Mouse (Mus musculus) c-Kit-positive CD71-negative TER-119-negative erythroid progenitor cells, embryonic 14.5 days (primary cell): Measurements from ENCODE around the gene Lrfn1.

ENCODE experiments used
- DNase-seq: peaks from one replicate; pipeline ENCODE4 v3.0.0-alpha.2; 2013; ENCODE audit warnings: low read depth

Gene Lrfn1

GRCm38 (mm10) chr7:28451531-28452360, at the start of gene Lrfn1:
Gene Lrfn1, plus strand, starts transcription at chr7:28451980.
- no peak for DNase-seq

DNA sequence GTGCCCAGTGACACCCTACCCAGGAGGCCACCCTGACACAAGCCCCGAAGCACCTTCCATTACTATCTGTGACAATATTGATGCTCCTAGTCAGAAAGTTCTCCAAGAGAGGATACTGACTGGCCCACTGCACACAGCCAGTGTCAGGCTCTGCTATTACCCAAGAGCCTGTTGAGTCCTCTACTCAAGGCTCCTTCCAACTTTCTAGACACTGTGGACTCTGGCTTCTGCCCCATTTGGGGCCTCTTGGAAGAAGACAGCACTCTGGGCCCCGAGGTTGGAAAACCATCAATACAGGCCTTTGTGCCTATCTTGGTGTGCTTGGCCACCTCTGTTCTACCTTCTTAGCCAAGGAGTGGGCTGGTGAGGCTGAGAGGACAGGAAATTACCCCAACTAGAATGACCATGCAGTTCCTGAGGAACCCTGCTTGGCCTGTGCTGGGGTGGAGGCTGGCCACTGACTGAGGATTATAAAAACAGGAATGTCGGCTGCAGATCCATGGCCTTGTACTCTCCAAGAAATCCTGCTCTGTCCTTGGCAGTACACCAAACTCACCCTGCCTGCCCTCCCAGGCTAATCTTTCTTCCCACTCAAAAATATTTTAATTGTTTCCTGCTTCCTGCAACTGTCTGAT, 40.8 kb upstream of the Lrfn1 start:
- no peak for DNase-seq

DNA sequence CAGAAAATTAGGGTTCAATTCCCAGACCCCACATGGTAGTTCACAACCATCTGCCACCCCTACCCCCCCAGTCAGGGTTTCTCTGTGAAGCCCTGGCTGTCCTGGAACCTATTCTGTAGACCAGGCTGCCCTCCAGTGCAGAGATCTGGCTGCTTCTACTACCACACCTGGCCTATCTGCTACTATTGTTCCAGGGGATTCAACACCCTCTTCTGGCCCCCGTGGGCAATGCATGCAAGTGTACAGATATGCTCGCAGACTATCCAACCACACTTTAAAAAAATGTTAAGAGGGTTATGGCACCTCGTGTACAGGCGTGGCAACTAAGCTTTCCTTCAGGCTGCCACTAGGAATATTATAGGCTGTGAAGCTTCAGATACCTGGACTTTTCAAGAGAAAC, 39.0 kb upstream of the Lrfn1 start:
- DNase-seq, result no peak

- DNase-seq, result no peak
Observed at GRCm38 (mm10) chr7:28417368-28417767, 34.4 kb upstream of the Lrfn1 start.

DNA sequence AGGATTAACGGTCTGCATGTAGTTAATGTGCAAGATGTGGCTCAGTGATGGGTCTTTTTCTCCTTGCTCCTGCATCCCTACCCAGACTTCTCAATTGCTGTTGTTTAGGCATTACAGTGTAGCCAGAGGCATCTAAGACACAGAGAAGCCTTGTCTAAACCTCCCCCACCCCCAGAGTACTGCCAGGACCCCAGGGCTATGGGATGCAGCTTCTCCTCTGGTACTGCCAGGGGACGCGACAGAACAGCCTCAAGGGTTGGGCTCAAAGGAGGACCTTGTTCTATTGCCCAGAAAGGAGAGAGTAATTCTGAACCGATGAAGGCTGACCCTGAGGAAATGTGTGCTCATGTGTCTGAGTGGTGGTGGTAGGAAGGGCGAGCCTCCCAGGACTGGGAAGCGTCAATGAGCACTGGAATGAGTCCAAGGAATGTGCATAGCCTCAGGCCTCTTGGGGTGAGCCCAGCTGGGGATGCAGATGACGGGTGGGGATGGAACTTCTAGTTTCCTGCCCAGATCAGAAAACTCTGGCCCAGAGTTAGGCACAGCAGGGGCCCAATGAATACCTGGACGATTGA, 33.6 kb upstream of the Lrfn1 start:
- no peak for DNase-seq

GRCm38 (mm10) chr7:28419416-28419815, 32.4 kb upstream of the Lrfn1 start:
- DNase-seq, result no peak

- DNase-seq, result no peak
Observed at GRCm38 (mm10) chr7:28423018-28423417, 28.8 kb upstream of the Lrfn1 start.

- DNase-seq, result no peak
Observed at GRCm38 (mm10) chr7:28427738-28428137, 24.0 kb upstream of the Lrfn1 start.

DNA sequence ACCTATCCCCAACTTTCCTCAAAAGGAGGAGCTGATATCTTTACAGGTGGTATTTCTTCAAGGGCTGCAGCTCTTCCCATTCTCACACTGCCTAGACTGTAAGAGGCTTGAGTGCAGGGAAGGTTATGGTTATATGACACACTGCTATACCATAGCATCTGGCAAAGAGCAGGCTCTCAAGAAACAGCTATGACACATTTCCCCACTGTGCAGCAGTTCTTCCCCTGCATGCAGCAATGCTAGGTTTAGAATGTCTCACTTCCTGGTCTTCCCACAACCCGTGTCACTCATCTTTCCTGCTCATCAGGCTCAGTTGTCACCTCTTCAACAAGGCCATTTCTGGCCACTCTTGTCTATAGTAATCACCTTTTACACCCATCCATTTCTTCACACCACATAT, 21.3 kb upstream of the Lrfn1 start:
- no peak for DNase-seq

GRCm38 (mm10) chr7:28432252-28432651, 19.5 kb upstream of the Lrfn1 start:
- no peak for DNase-seq

DNA sequence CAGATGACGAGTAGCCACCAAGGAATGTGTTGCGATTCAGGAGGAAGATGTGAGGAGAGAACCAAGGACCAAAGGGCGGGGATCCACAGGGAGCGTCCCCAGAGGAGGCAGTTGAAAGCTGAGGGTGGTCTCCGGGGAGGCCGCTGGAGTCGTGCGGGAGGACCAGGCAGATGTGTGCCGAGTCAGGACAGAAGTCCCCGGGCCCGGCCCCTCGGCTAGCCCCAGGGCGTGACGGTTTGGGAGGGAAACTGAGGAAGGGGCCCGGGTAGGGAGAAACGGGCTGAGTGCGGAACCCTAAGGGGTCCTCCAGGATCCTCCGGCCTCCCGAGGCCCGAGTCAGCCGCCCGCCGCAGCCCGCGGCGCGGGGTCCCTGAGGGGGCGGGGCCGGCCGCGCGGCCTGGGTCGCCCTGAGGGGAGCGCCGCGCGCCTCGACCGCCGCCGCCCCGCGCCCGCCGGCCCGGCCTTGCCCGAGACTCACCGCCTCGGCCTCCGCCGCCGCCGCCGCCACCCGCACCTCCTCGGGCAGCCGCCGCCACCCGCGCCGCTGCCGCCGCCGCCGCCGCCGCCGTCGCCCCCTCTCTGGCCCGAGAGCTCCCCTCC, 16.0 kb upstream of the Lrfn1 start:
- DNase-seq, result no peak

DNA sequence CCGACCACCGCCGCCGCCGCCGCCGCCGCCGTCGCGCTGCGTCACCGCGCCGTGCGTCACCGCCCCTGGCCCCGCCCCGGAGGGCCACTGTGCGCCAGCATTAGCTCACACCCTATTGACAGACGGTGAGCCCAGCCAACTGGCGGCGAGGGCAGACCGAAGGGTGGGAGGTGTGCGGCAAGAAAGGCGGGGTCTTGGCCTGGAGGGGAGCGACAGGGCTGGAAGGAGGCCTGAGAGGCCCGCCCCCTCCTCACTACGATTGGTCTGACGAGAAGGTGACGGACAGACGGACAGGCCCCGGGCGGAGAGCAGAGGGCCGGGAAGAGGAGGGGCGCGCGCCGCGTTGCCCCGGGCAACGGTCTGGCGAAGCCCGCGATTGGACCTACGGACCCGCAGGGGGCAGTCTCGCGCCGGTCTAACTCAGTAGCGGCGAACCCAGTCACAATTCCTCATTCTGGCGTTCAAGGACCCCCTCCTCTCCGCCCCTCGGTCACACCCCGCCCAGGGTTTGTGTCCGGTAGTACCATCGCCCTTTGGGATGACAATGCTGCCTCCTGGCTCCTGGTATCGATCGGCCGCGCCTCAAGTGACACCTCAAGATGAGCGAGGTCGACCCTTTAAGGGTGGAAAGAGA, 15.4 kb upstream of the Lrfn1 start:
- peak; percentile 95 for DNase-seq

DNA sequence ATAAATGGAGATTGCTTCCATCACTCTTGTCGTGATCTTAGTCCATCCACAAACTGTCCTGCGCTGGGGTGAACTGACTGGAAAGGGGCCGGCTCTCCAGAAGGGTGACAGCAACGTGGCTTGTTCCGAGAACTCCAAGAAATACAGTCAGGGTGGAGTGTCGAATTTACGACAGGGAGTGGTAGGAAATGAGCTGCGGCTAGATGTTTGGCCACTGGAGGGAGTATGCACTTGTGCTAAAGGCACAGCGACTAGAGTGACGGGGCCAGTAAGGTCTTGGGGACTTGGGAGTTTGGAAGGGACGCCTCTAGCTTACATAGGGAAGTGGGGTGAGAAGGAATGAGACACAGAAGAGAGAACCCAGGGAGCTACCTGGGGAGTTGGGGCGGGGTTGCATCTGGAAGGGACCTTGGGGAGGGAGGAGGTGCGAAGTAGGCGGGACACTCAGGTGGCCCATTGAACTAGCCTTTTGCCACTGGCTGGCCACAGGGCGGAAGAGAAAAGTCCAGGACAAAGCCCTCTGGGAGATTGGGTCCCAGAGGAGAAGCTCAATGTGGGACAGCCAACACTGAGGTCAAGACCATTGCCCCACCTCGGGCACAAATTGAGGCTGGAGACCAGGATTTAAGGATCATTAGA, 14.7 kb upstream of the Lrfn1 start, which contains the start of gene Gmfg:
Gene Gmfg (plus strand): TSS at position 516 of the 639 bp plus-strand sequence.
- DNase-seq, result peak; percentile 82

DNA sequence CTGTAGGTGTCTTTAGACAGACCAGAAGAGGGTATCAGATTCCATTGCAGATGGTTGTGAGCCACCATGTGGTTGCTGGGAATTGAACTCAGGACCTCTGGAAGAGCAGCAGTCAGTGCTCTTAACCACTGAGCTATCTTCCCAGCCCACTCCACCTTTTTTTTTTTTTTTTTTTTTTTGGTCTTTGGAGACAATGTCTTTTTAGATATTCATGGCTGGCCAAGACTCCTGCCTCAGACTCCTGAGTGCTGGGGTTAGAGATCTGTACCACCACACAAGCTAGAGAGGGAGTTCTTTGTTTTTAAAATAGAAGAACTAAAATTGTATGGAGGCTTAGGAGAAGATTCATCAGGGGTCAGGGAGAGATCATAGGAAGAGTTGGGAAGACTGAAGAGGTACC, 13.8 kb upstream of the Lrfn1 start:
- no peak for DNase-seq

GRCm38 (mm10) chr7:28438771-28439170, 13.0 kb upstream of the Lrfn1 start:
- DNase-seq, result no peak

DNA sequence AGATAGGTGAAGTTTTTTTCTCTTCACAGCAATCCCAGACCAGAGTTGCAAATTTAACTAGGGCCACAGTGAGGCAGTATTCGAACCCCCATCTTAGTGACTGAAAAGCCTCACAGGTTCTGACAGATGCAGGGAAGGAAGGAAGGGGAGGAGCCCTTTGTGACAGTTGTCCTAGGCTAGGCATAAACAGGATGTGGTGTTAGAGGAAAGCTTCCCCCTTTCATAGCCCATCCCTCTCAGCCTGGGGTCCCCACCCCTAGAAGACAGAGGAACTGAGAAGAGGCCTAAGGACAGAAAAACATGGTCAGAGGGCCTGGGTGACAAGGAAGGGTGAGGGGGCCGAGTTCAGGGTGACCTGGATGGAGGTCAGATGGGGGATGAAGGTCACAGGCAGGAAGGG, 11.0 kb upstream of the Lrfn1 start:
- DNase-seq, result peak; percentile 64

- DNase-seq, result no peak
Observed at GRCm38 (mm10) chr7:28441776-28442485, 9.8 kb upstream of the Lrfn1 start.

- peak; percentile 49 for DNase-seq
Observed at GRCm38 (mm10) chr7:28442688-28443087, 9.1 kb upstream of the Lrfn1 start.

- no peak for DNase-seq
Observed at GRCm38 (mm10) chr7:28444344-28444974, 7.3 kb upstream of the Lrfn1 start.

DNA sequence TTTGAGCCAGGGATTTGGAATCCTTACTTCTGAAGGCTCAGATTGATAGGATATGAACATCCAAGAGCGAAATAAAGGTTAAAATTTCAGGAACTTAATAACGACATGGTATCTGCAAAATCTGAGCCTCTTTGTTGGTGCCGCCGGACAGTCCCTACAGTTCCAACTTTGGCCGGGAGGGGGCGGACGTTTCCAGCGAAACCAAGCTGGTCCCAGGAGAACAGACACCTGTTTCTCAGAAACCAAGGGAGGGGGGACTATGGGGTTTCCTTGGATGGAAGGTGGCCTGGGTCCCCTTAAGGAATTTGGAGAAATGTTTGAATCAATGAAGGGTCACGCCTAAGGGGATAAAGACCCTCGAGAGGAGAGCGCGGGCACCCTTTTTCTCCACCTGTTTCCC, 5.3 kb upstream of the Lrfn1 start:
- DNase-seq, result no peak
